Mouse (Mus musculus): ENCODE data around the gene Tmem190. TPM values are rescaled to one million over a fixed set of nuclear protein-coding genes. Genes with fewer than 3 reads are reported as not detected.

Gene Tmem190
- total and polyA plus RNA-seq, 2 experiments from 2014 or later, result not detected

DNA sequence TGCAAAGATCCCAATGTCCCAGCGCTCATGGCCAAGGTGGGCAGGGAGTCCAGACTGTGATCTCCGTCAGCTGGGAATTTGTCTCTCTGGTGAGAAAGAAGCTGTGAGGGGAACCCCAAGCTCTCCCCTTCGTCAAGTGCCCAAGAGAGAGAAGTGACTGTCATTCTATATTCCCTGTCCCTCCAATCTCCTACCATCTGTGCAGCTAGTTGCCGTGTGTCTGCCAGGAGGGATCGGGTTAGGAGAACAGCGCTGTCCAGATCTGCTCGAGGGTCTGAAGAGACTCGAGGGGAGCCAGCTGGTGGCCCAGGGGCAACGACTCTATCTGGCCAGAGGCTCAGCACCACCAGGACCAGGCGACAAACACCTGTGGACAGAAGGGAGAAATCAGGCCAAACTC is 6.6 kb upstream of the Tmem190 start:
- Histone ChIP-seq H3K36me3 (ENCODE audit: insufficient read depth) (no peaks in the 10 kb centered on the region), H3K4me3 (ENCODE audit: low read depth, low read length) (no peak overlapping the region), H3K9ac (no peak overlapping the region), H3K9me3 (ENCODE audit: low read length) (no peaks in the 10 kb centered on the region), H3K4me2 (ENCODE audit: low read depth) (no peak overlapping the region), H3K27ac (ENCODE audit: low read depth, low read length) (no peak overlapping the region), H3K4me1 (ENCODE audit: insufficient read depth) (no peaks in the 10 kb centered on the region), H3K27me3 (ENCODE audit: insufficient read depth, low read length) (peaks cover 46% of the 10 kb centered on the region)
- ATAC-seq (no peak), DNase-seq (no peak)
- no peak for TF ChIP-seq CTCF (IDR thresholded peaks at IDR 0.05; ENCODE audit: low read depth)
- WGBS, result 56% methylated on average over 10 of the region's 10 CpGs

DNA sequence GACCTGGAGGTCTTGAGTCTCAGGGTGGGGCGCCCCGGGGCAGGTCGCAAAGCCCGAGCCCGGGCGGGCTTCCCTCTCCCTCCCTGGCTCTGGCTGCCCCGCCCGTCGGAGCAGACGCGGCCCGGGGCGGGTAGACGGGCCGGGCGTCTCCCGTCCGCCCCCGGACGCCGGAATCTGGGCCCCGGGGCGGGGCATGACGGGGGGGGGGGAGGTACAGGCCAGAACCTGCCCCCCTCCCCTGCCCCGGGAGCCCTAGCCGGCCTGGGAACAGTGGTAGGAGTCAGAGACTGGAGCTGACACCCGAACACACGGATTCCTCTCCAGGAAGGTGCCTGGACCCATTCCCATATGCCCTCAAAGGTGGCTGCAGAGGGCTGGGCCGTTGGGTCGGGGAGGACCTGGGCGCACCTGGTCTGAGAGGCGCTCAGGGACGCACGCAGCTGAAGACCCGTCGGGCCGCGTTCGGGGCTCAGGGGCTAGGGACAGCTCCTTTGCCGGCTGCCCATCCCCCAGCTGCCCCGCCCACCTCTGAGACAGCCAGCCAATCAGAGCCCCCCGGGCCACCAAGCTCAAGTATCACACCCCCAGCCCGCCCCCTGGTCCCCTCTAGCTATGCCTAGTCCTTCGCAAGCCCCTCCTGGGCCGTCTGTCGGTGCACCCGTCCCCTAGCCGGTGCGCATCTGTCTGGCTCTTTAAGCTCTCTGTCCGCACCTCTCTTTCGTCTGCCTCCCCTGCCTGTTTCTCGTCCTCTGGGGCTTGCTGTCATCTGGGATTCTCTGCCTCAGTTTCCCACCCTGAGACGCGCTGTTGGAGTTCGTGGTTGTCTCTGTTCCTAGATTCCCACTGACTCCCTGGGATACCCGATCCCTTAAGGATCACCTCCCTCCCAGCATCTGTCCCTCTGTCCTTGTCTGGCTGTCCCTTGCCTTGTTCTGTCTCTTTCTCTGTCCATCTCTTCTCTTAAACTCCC is 5.6 kb upstream of the Tmem190 start:
- H3K9me3 ChIP-seq (ENCODE audit: low read length), result no peaks in the 10 kb centered on the region
- no peaks in the 10 kb centered on the region for H3K4me1 ChIP-seq (ENCODE audit: insufficient read depth)
- H3K36me3 ChIP-seq (ENCODE audit: insufficient read depth), result no peaks in the 10 kb centered on the region
- H3K27ac ChIP-seq (ENCODE audit: low read depth, low read length), result no peak overlapping the region
- no peak for TF ChIP-seq CTCF (IDR thresholded peaks at IDR 0.05; ENCODE audit: low read depth)
- ATAC-seq (peak; percentile 79), DNase-seq (peak; percentile 57)
- H3K9ac ChIP-seq, result peak overlapping the region; percentile 44
- peak overlapping the region; percentile 51 for H3K4me2 ChIP-seq (ENCODE audit: low read depth)
- WGBS, result 1% methylated on average over 38 of the region's 56 CpGs
- peaks cover 46% of the 10 kb centered on the region for H3K27me3 ChIP-seq (ENCODE audit: insufficient read depth, low read length)
- peak overlapping the region; percentile 35 for H3K4me3 ChIP-seq (ENCODE audit: low read depth, low read length)

DNA sequence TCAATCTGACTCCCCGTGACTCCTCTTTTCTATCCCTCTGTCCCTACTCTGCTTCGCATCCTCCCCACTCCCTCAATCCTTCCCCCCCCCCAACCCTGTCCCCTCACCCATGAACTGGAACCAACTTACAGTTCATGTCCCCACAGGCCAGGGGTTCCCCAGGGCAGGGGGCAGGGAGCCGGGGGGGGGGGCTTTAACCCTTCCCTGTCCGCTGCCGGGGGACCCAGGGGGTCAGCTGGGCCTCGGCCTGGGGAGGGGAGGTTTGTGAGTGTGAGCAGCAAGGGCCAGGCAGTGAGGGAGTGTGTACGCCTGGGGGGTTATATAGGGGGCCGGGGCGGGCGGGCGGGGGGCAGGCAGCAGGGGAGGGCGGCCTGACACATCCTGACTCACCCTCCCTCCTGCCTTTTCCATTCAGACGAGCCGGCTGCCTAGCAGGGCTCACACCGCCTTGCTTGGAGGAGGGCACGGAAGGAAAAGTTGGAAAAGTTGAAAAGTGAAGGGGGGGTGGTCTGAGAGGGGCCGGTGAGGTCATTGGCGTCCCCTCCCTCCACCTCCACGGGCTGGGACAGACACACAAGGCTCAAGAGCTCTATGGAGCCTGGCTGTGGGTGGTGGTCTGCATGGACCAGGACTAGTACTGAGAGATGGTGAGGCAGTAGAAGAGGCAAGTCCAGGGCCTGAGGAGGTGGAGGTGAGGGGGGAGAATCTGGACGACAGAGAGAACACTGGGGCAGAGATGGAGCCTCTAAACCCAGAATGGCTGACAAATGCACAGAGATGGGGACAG is 4.7 kb upstream of the Tmem190 start:
- TF ChIP-seq CTCF (IDR thresholded peaks at IDR 0.05; ENCODE audit: low read depth), result no peak
- 2% methylated on average over 20 of the region's 20 CpGs for WGBS
- no peak overlapping the region for H3K4me3 ChIP-seq (ENCODE audit: low read depth, low read length)
- H3K4me2 ChIP-seq (ENCODE audit: low read depth), result no peak overlapping the region
- ATAC-seq (no peak), DNase-seq (no peak)
- H3K27me3 ChIP-seq (ENCODE audit: insufficient read depth, low read length), result peaks cover 46% of the 10 kb centered on the region
- no peaks in the 10 kb centered on the region for H3K9me3 ChIP-seq (ENCODE audit: low read length)
- no peaks in the 10 kb centered on the region for H3K36me3 ChIP-seq (ENCODE audit: insufficient read depth)
- no peak overlapping the region for H3K27ac ChIP-seq (ENCODE audit: low read depth, low read length)
- H3K9ac ChIP-seq, result peak overlapping the region; percentile 6; the same call in 1 of the 2 replicates
- H3K4me1 ChIP-seq (ENCODE audit: insufficient read depth), result no peaks in the 10 kb centered on the region

DNA sequence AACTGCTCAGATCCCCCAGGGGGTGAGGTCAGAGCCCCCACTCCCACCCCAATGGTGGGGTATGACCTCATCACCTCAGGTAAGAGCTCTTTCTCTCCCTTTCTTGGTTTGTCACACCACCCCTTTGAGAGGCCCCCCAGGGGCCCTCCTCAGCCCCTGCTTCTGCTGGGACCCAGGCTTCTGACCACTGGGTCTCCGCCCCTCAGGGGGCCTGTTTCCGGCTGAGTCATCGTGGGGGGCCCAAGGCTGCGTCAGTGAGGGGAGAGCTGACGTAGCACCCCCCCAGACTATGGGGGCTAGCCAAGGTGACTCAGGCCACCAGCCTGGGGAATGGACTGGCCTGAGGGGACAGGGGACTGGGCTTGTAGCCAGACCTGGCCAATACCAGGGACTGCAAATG is 2.8 kb upstream of the Tmem190 start:
- Histone ChIP-seq H3K9ac (no peak overlapping the region), H3K4me3 (ENCODE audit: low read depth, low read length) (no peak overlapping the region), H3K27ac (ENCODE audit: low read depth, low read length) (no peak overlapping the region), H3K4me2 (ENCODE audit: low read depth) (no peak overlapping the region), H3K9me3 (ENCODE audit: low read length) (no peaks in the 10 kb centered on the region), H3K36me3 (ENCODE audit: insufficient read depth) (no peaks in the 10 kb centered on the region), H3K27me3 (ENCODE audit: insufficient read depth, low read length) (peaks cover 38% of the 10 kb centered on the region), H3K4me1 (ENCODE audit: insufficient read depth) (no peaks in the 10 kb centered on the region)
- TF ChIP-seq CTCF (IDR thresholded peaks at IDR 0.05; ENCODE audit: low read depth), result no peak
- WGBS, result 36% methylated on average over 5 of the region's 5 CpGs
- no peak for DNase-seq
- no peak for ATAC-seq

DNA sequence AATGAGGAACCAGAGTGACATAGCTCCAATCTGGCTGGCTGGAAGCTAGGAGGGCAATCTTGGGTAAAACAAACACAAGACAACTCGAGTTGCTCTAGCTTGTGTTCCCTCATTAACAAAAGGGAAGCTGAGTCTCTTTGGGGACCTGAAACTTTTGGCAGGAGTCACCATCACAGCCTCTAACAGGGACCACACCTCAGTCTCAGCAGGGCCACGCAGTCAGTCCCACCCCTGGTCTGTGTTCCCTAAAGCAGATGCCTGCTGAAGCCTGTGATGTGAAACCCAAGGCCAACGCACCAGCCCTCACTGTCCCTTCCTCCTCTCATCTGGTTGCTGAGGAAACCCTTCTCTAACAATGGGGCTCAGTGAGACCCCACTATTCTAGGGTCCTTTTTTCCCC is 607 bp upstream of the Tmem190 start:
- Histone ChIP-seq H3K9me3 (ENCODE audit: low read length) (no peaks in the 10 kb centered on the region), H3K4me3 (ENCODE audit: low read depth, low read length) (no peak overlapping the region), H3K36me3 (ENCODE audit: insufficient read depth) (no peaks in the 10 kb centered on the region), H3K4me2 (ENCODE audit: low read depth) (no peak overlapping the region), H3K27me3 (ENCODE audit: insufficient read depth, low read length) (peaks cover 18% of the 10 kb centered on the region), H3K27ac (ENCODE audit: low read depth, low read length) (no peak overlapping the region), H3K9ac (no peak overlapping the region), H3K4me1 (ENCODE audit: insufficient read depth) (no peaks in the 10 kb centered on the region)
- DNase-seq, result no peak
- TF ChIP-seq CTCF (IDR thresholded peaks at IDR 0.05; ENCODE audit: low read depth), result no peak
- WGBS, result 66% methylated on average over 3 of the region's 3 CpGs
- no peak for ATAC-seq

DNA sequence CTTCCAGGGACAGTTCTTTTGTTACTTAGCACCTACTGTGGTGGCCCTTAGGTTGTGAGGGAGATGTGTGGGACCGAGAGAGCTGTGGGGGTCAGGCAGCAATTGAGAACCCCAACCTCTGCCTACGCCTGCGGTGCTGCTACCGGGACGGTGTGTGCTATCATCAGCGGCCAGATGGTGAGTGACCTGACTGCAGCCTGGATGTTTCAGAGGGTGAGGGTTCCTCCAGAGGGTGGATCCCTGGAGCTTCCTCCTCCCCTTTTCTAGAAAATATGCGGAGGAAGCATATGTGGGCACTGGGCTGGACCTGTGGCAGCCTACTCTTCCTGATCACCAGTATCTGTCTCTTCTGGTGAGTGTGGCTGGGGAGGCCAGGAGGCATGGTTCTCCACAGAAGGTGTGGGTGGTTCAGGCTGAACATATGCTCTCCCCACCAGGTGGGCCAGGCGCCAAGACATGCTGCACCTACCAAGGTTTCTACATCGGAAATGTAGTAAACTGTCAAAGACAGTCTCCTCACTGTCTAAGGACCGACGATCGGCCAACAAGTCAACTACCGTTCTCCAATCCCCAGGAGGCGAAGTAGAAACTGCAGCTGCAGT is 1.0 kb downstream of the Tmem190 start:
- no peak overlapping the region for H3K27ac ChIP-seq (ENCODE audit: low read depth, low read length)
- TF ChIP-seq CTCF (IDR thresholded peaks at IDR 0.05; ENCODE audit: low read depth), result no peak
- H3K9me3 ChIP-seq (ENCODE audit: low read length), result no peaks in the 10 kb centered on the region
- H3K9ac ChIP-seq, result no peak overlapping the region
- no peaks in the 10 kb centered on the region for H3K4me1 ChIP-seq (ENCODE audit: insufficient read depth)
- ATAC-seq, result no peak
- H3K27me3 ChIP-seq (ENCODE audit: insufficient read depth, low read length), result 0 out of 2 replicates have a peak, but pooled peaks cover 4% of the 10 kb centered on the region
- no peak overlapping the region for H3K4me2 ChIP-seq (ENCODE audit: low read depth)
- WGBS, result 87% methylated on average over 14 of the region's 14 CpGs
- no peak for DNase-seq
- H3K4me3 ChIP-seq (ENCODE audit: low read depth, low read length), result no peak overlapping the region
- H3K36me3 ChIP-seq (ENCODE audit: insufficient read depth), result no peaks in the 10 kb centered on the region

All from forebrain, postnatal 0 days (tissue).